8 mouse cellular contexts compared by ENCODE assay signal in genomic region chr7:79504723-79505122, GRCm38 (mm10). TPM values are rescaled to one million over a fixed set of nuclear protein-coding genes. Genes with fewer than 3 reads are reported as not detected.
A peak's percentile ranks its signal among the peaks of the same experiment; 100 is the strongest.
DNase-seq lines count a peak whose midpoint lies in the region; ATAC-seq and TF ChIP-seq lines count a peak whose summit lies in the region.

No protein-coding gene starts in this region.

- peaks cover 100% of the 10 kb centered on the region for H3K27me3 ChIP-seq in megakaryocyte, embryonic 14.5 days (replicated peaks)
- H3K27me3 ChIP-seq in embryonic facial prominence, embryonic 11.5 days (ENCODE audit: control insufficient read depth, insufficient read depth, low read length), result peaks cover 95% of the 10 kb centered on the region
- H3K27me3 ChIP-seq in hindbrain, embryonic 14.5 days (ENCODE audit: control insufficient read depth, insufficient read depth, low read length), result 0 out of 2 replicates have a peak, but pooled peaks cover 11% of the 10 kb centered on the region
- H3K27me3 ChIP-seq in midbrain, embryonic 11.5 days (ENCODE audit: control insufficient read depth, insufficient read depth, low read length), result peaks cover 88% of the 10 kb centered on the region
- peaks cover 55% of the 10 kb centered on the region for H3K27me3 ChIP-seq in stomach, postnatal 0 days (ENCODE audit: control insufficient read depth, insufficient read depth, low read length)

- TF ChIP-seq EP300 in stomach, postnatal 0 days (optimal IDR thresholded peaks at IDR 0.05), result no peak

- ATAC-seq in megakaryocyte, adult 5-6 weeks (ENCODE audit: poor library complexity, severe bottlenecking), result no peak
- peak; percentile 81 for ATAC-seq in embryonic facial prominence, embryonic 11.5 days (replicated peaks; ENCODE audit: insufficient number of reproducible peaks, low FRiP score, low TSS enrichment, low read depth)
- ATAC-seq in hindbrain, embryonic 14.5 days (ENCODE audit: low FRiP score), result peak; percentile 82
- ATAC-seq in midbrain, embryonic 11.5 days (ENCODE audit: low FRiP score), result peak; percentile 85
- no peak for ATAC-seq in stomach, postnatal 0 days (ENCODE audit: low FRiP score, low TSS enrichment)

- H3K27ac ChIP-seq in embryonic facial prominence, embryonic 11.5 days (replicated peaks; ENCODE audit: low read depth, low read length), result peak overlapping the region; percentile 65
- H3K27ac ChIP-seq in hindbrain, embryonic 14.5 days, result peak overlapping the region; percentile 99
- H3K27ac ChIP-seq in midbrain, embryonic 11.5 days (ENCODE audit: low read depth, low read length), result peak overlapping the region; percentile 95
- H3K27ac ChIP-seq in stomach, postnatal 0 days (replicated peaks), result no peak overlapping the region

- 0 out of 2 replicates have a peak, but pooled peaks cover 4% of the 10 kb centered on the region for H3K9me3 ChIP-seq in megakaryocyte, embryonic 14.5 days
- H3K9me3 ChIP-seq in embryonic facial prominence, embryonic 11.5 days (replicated peaks; ENCODE audit: control insufficient read depth, low read length), result no peaks in the 10 kb centered on the region
- no peaks in the 10 kb centered on the region for H3K9me3 ChIP-seq in hindbrain, embryonic 14.5 days (ENCODE audit: control insufficient read depth, low read length)
- H3K9me3 ChIP-seq in midbrain, embryonic 11.5 days (ENCODE audit: control insufficient read depth, low read length), result no peaks in the 10 kb centered on the region
- no peaks in the 10 kb centered on the region for H3K9me3 ChIP-seq in stomach, postnatal 0 days (ENCODE audit: control insufficient read depth, low read length)

- under 1% methylated on average over 41 of the region's 42 CpGs for WGBS in embryonic facial prominence, embryonic 11.5 days
- WGBS in hindbrain, embryonic 14.5 days, result 0% methylated on average over 42 of the region's 42 CpGs
- under 1% methylated on average over 40 of the region's 42 CpGs for WGBS in midbrain, embryonic 11.5 days
- WGBS in stomach, postnatal 0 days, result under 1% methylated on average over 36 of the region's 42 CpGs

- peak overlapping the region; percentile 58 for H3K4me2 ChIP-seq in embryonic facial prominence, embryonic 11.5 days (ENCODE audit: low read depth, low read length)
- peak overlapping the region; percentile 91 for H3K4me2 ChIP-seq in hindbrain, embryonic 14.5 days (replicated peaks)
- peak overlapping the region; percentile 58 for H3K4me2 ChIP-seq in midbrain, embryonic 11.5 days
- peak overlapping the region; percentile 25 for H3K4me2 ChIP-seq in stomach, postnatal 0 days (replicated peaks; ENCODE audit: low read depth)

- TF ChIP-seq CTCF in stomach, postnatal 0 days (IDR thresholded peaks at IDR 0.05; ENCODE audit: low read depth), result no peak

- DNase-seq in embryonic facial prominence, embryonic 11.5 days (ENCODE audit: low spot score), result peak; percentile 88
- peak; percentile 97 for DNase-seq in hindbrain, embryonic 14.5 days (ENCODE audit: low spot score)
- DNase-seq in left cerebral cortex, adult 8-10 months (ENCODE audit: low spot score in 2 of 2), result peak; percentile 88 to 91
- peak; percentile 99 for DNase-seq in midbrain, embryonic 11.5 days (ENCODE audit: low spot score, missing footprints)
- no peak for DNase-seq in stomach, postnatal 0 days (ENCODE audit: low spot score)
- no peak for DNase-seq in spleen, adult 12 weeks (ENCODE audit: low spot score)

- peak overlapping the region; percentile 80 for H3K4me3 ChIP-seq in megakaryocyte, embryonic 14.5 days (replicated peaks)
- H3K4me3 ChIP-seq in embryonic facial prominence, embryonic 11.5 days (ENCODE audit: low read depth, low read length), result peak overlapping the region; percentile 48
- H3K4me3 ChIP-seq in hindbrain, embryonic 14.5 days (replicated peaks; ENCODE audit: low read length), result peak overlapping the region; percentile 88
- peak overlapping the region; percentile 76 for H3K4me3 ChIP-seq in midbrain, embryonic 11.5 days (ENCODE audit: low read depth, low read length)
- peak overlapping the region; percentile 17; the same call in 1 of the 2 replicates for H3K4me3 ChIP-seq in stomach, postnatal 0 days (ENCODE audit: low read depth, low read length)

- H3K36me3 ChIP-seq in megakaryocyte, embryonic 14.5 days (replicated peaks; ENCODE audit: low read length), result no peaks in the 10 kb centered on the region
- no peaks in the 10 kb centered on the region for H3K36me3 ChIP-seq in embryonic facial prominence, embryonic 11.5 days (replicated peaks; ENCODE audit: control insufficient read depth, insufficient read depth, low read depth, low read length)
- H3K36me3 ChIP-seq in hindbrain, embryonic 14.5 days (replicated peaks; ENCODE audit: control insufficient read depth, insufficient read depth), result peaks cover 23% of the 10 kb centered on the region; the same call in 1 of the 2 replicates
- no peaks in the 10 kb centered on the region for H3K36me3 ChIP-seq in midbrain, embryonic 11.5 days (ENCODE audit: control insufficient read depth, insufficient read depth, low read length)
- H3K36me3 ChIP-seq in stomach, postnatal 0 days (ENCODE audit: control insufficient read depth, insufficient read depth, low read length), result no peaks in the 10 kb centered on the region

- H3K4me1 ChIP-seq in megakaryocyte, embryonic 14.5 days, result peaks cover 19% of the 10 kb centered on the region
- H3K4me1 ChIP-seq in embryonic facial prominence, embryonic 11.5 days (ENCODE audit: control insufficient read depth, insufficient read depth, low read length), result peaks cover 11% of the 10 kb centered on the region
- peaks cover 25% of the 10 kb centered on the region for H3K4me1 ChIP-seq in hindbrain, embryonic 14.5 days (replicated peaks; ENCODE audit: control insufficient read depth, insufficient read depth, low read length)
- peaks cover 51% of the 10 kb centered on the region for H3K4me1 ChIP-seq in midbrain, embryonic 11.5 days (ENCODE audit: control insufficient read depth, insufficient read depth, low read length)
- H3K4me1 ChIP-seq in stomach, postnatal 0 days (replicated peaks; ENCODE audit: control insufficient read depth, insufficient read depth), result no peaks in the 10 kb centered on the region

- peak overlapping the region; percentile 57 for H3K9ac ChIP-seq in embryonic facial prominence, embryonic 11.5 days (replicated peaks; ENCODE audit: low read length)
- peak overlapping the region; percentile 99 for H3K9ac ChIP-seq in hindbrain, embryonic 14.5 days
- peak overlapping the region; percentile 97 for H3K9ac ChIP-seq in midbrain, embryonic 11.5 days (ENCODE audit: low read length)
- H3K9ac ChIP-seq in stomach, postnatal 0 days (ENCODE audit: low read length), result no peak overlapping the region

RNA-seq across cellular contexts. Expression of gene Polg, which starts 38.6 kb away (rescaled TPM):
- 10.2 and 32.6 TPM in 2 replicates for polyA plus RNA-seq in megakaryocyte, embryonic 14.5 days (2012; ENCODE audit: insufficient read depth, low replicate concordance)
- total RNA-seq in megakaryocyte, adult 5-6 weeks (2015), result 18.9 and 26.5 TPM in 2 replicates
- total RNA-seq in megakaryocyte, adult 5-6 weeks (2017), result 61.2 and 71.9 TPM in 2 replicates
- polyA plus RNA-seq in embryonic facial prominence, embryonic 11.5 days (2014; fragmentation: Nextera tagmentation; extraction: Ambion mirVana), result 19.7 and 21.3 TPM in 2 replicates
- polyA plus RNA-seq in hindbrain, embryonic 14.5 days (2014; fragmentation: Nextera tagmentation; extraction: Ambion mirVana), result 26.3 and 28.9 TPM in 2 replicates
- 100 to 1,000 TPM in 1 of 4 experiments, 10 to 100 TPM in 3; 81.6 to 112 (median 91.0) TPM for total RNA-seq in left cerebral cortex, adult 8-10 months (2022)
- polyA plus RNA-seq in midbrain, embryonic 11.5 days (2014; fragmentation: Nextera tagmentation; extraction: Ambion mirVana), result 24.0 and 26.7 TPM in 2 replicates
- polyA plus RNA-seq in stomach, postnatal 0 days (2015; fragmentation: Nextera tagmentation; extraction: Ambion mirVana), result 13.9 and 18.5 TPM in 2 replicates

Comparison
In these comparisons a context has a peak if more than half of its experiments do, and no peak if none do; other contexts are left out.
1. H3K4me3 ChIP-seq: peak in every context shown above with its lines; median percentile 88 in hindbrain, embryonic 14.5 days; 80 in megakaryocyte, embryonic 14.5 days; 76 in midbrain, embryonic 11.5 days; 48 in embryonic facial prominence, embryonic 11.5 days; 17 in stomach, postnatal 0 days.
2. ATAC-seq: peak in embryonic facial prominence, embryonic 11.5 days (single experiment), hindbrain, embryonic 14.5 days (single experiment) and midbrain, embryonic 11.5 days (single experiment); none in megakaryocyte, adult 5-6 weeks (single experiment) and stomach, postnatal 0 days (single experiment).
3. DNase-seq: peak in embryonic facial prominence, embryonic 11.5 days (single experiment), hindbrain, embryonic 14.5 days (single experiment), left cerebral cortex, adult 8-10 months (2 of 2) and midbrain, embryonic 11.5 days (single experiment); none in stomach, postnatal 0 days (single experiment) and spleen, adult 12 weeks (single experiment).
4. H3K4me2 ChIP-seq: peak in every context shown above with its lines; median percentile 91 in hindbrain, embryonic 14.5 days; 58 in embryonic facial prominence, embryonic 11.5 days; 58 in midbrain, embryonic 11.5 days; 25 in stomach, postnatal 0 days.